Mouse (Mus musculus): ENCODE data around the gene Mnt.

Mnt gene

DNA sequence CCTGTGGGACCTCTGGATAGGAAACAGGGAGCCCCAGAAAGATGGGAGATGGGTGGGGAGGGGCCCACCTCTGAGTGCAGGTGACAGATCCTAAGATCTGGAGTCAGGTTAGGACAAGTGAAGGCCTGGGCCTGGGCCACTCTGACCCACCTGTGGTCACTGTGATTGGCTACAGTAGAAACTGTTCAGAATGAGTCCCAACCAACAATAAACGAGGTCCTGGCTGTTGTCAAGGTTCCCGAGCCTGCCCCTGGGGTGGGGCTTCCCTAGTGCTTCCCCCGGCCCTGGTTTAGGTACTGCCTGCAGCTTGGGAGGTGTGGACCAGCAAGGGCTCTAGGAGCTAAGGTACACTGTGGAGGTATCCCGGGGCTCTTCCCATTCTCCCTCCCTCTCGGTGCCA lies 13.0 kb downstream of the Mnt start:
- in situ Hi-C loops (cut with MboI; ENCODE audit: low sequenced_read_pairs): no loop called here

- in situ Hi-C loops (cut with MboI; ENCODE audit: low sequenced_read_pairs): no loop called here
These were observed 15.1 kb downstream of the Mnt start for GRCm38 (mm10) chr11:74845784-74846183.

DNA sequence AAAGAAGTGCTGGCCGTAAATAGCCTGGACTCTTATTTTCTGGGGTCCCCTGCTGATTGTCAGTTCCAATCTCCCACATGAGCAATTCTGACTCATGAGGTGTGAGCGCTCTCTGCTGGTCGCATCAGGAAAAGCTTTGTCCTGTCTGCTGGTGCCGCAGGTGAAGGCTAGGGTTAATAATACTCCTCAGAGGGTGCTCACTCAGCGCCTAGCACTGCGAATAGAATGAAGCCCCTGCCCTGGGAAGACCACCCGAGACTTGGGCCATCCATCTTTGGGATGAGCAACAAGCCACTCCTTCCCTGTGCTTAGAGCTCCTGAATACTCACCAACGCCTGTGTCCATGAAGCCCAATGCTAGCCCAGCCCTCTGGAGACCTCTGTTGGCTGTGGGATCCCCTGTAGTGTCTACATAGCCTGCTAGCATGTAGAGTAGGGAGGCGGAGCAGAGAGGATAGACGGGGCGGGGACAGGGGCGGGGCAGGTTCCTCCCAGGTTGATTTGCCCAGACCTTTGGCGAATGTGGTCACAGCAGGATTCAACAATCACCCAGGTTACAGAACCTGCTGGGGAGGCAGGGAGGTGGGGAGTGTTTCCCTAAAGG lies 17.3 kb downstream of the Mnt start:
- in situ Hi-C loops (cut with MboI; ENCODE audit: low sequenced_read_pairs): no loop called here

DNA sequence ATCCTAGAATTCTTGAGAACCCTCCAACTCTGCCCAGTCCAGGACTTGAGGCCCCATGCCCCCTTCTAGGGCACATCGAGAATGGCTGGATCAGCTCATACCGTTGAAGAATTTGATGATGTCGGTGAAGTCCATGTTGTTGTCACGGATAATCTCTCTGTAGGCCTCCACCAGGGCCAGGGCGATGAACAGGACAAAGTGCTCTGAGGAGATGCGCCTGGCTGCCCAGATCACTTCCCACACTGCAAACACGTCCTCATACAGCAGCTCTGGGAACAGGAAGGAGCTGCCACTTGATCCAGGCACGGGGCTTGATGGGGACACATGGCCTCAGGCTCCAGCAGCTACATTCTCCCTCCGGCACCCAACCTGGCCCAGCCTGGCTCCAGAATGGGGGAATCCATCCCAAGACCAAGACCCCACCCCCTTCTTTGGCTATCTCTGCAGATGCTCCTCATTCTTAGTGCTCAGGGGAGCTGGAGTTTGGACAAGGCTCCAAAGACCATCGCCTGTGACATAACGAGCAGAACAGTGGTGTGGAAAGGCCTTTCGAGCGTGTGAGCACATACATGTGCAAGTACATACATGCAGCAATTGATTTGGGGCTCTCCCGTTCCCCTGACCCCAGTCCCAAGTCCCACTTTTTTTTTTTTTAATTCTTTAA lies 20.4 kb downstream of the Mnt start:
- in situ Hi-C loops (cut with MboI; ENCODE audit: low sequenced_read_pairs): no loop called here

- in situ Hi-C loops (cut with MboI; ENCODE audit: low sequenced_read_pairs): no loop called here
These were observed 27.0 kb downstream of the Mnt start for GRCm38 (mm10) chr11:74857756-74858155.

- in situ Hi-C loops (cut with MboI; ENCODE audit: low sequenced_read_pairs): no loop called here
These were observed 31.4 kb downstream of the Mnt start for GRCm38 (mm10) chr11:74862129-74862528.

GRCm38 (mm10) chr11:74863471-74863870 lies 32.8 kb downstream of the Mnt start:
- in situ Hi-C loops (cut with MboI; ENCODE audit: low sequenced_read_pairs): no loop called here

GRCm38 (mm10) chr11:74864421-74864820 lies 33.7 kb downstream of the Mnt start:
- in situ Hi-C loops (cut with MboI; ENCODE audit: low sequenced_read_pairs): no loop called here

GRCm38 (mm10) chr11:74865252-74865651 lies 34.5 kb downstream of the Mnt start:
- in situ Hi-C loops (cut with MboI; ENCODE audit: low sequenced_read_pairs): no loop called here

GRCm38 (mm10) chr11:74866640-74867039 lies 35.9 kb downstream of the Mnt start:
- in situ Hi-C loops (cut with MboI; ENCODE audit: low sequenced_read_pairs): no loop called here

DNA sequence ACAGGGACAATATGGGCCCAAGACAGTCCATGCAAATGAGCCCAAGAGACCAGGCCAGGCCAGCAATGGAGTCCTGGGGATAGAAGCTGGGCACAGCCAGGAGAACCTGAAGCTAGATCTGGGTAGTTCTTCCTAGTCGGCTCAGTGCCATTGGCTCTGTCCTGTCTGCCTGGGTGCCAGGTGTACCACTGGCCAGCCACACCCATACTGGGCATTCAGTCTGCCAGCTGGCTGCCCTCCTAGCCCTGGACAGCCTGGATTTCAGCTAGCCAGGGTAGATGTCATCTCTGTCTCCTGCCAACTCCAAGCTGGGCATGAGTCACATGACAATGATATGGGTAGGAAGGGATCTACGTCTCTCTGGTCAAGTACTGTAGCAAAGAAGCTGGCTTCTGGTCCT lies 36.5 kb downstream of the Mnt start:
- in situ Hi-C loops (cut with MboI; ENCODE audit: low sequenced_read_pairs): no loop called here

GRCm38 (mm10) chr11:74868046-74868760 lies 37.5 kb downstream of the Mnt start:
- in situ Hi-C loops (cut with MboI; ENCODE audit: low sequenced_read_pairs): no loop called here

DNA sequence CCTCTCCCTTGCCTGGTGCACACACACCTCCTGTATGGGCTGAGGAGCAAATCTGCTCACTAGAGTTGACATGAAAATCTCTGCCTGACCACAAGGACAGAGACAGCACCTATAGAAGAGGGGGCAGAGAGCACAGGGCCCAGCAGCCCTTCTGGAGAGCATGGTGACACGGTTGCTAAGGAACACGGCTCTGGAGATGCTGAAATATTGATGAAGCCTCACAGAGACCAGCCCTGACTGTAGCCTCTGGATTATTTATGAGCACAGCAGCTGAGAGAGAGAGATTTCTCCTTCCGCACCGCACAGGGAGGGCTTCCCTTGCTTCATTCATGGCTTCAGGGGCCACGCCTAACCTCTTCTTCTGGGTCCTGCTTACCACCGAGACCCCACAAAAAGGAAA lies 38.9 kb downstream of the Mnt start:
- in situ Hi-C loops (cut with MboI; ENCODE audit: low sequenced_read_pairs): no loop called here

DNA sequence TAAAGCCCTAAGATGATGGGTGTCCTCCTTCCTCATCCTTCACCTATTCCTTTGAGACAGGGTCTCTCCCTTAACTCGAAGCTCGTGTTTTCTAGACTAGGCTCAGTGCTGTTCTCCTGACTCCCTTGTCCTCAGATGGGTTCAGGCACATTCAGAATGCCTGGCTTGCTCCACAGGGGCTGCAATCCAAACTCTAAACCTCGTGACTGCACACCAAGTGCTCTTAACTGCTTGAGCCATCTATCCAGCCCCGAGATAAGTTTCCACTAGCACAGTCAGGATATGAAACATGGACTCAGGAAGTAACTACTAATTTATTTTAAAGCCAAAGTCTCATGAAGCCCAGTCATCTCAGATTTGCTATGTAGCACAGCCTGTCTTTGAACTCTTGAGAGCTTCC lies 39.8 kb downstream of the Mnt start:
- in situ Hi-C loops (cut with MboI; ENCODE audit: low sequenced_read_pairs): no loop called here

GRCm38 (mm10) chr11:74870991-74871622 lies 40.4 kb downstream of the Mnt start:
- in situ Hi-C loops (cut with MboI; ENCODE audit: low sequenced_read_pairs): no loop called here

- in situ Hi-C loops (cut with MboI; ENCODE audit: low sequenced_read_pairs): no loop called here
These were observed 43.9 kb downstream of the Mnt start for GRCm38 (mm10) chr11:74874630-74875029.

DNA sequence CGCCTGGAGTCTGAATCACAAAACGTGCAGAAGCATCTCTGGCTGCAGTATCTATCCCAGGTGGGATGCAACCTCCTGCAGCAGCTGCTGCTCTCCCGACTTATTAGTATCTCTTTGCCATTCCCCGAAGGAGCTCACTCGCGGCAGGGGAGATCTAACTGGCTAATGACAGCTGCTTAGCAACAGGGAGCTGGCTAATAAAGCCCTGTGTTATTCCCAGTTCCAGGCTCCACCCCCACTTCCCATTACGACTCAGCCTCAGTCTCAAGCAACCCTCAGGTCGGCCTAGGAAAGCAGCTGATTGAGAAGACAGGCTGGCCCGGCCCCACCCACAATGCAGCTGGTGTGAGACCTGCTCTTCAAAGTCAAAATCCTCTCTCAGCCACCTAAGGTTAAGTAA lies 46.1 kb downstream of the Mnt start:
- in situ Hi-C loops (cut with MboI; ENCODE audit: low sequenced_read_pairs): no loop called here

DNA sequence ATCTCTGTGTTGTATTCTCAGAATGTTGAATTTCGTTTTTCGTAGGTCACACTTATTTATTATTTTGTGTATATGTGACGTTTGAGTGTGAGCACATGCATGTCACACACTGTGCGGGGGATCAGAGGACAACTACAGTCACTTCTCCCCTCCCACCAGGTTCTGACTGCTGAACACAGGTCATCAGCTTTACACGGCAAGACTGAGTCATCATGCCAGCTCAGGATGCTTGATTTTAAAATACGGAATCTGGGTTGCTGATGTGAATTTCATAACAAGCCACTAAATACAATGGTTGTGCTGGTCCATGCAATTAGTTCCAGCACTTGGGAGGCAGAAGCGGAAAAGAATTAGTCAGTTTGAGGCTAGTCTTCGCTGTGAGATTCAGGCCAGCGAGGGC lies 50.3 kb downstream of the Mnt start:
- in situ Hi-C loops (cut with MboI; ENCODE audit: low sequenced_read_pairs): no loop called here

DNA sequence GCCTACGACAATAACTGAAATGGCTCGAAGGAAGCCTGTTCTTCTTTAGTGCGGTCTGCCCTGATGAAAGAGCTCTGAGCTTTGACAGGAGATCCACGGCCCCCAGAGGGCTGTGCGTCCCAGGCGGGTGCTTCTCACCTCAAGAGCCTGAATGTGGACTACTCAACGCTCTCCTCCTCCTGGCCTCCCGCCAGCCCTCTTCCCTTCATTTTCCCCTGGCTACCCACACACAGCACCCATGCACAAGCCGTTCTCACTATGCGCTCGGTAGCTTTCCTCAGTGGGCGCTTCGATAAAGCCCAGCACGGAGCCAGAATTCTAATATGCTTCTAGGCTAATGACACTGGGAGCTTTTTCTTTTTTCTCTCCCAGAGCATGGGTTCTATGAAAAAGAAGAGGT lies 51.3 kb downstream of the Mnt start:
- in situ Hi-C loops (cut with MboI; ENCODE audit: low sequenced_read_pairs): no loop called here

DNA sequence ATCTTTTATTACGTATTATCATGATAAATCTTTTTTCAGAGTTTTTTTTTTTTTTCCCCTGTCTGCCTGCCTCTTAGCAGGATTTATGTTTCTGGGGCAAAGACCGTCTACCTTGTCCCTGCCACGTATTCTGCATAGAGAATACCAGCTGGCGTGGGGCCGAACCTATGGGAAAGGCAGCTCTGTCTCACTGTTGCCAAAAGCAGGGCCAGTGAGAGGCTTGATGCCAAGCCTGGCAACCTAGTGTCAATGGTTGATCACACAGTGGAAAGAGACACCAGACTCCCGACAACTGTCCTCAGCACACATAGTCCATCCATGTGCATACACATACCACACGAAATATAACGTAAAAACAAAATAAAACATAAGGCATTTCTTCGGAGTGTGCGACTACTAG lies 52.4 kb downstream of the Mnt start:
- in situ Hi-C loops (cut with MboI; ENCODE audit: low sequenced_read_pairs): no loop called here

- in situ Hi-C loops (cut with MboI; ENCODE audit: low sequenced_read_pairs): no loop called here
These were observed 63.9 kb downstream of the Mnt start for GRCm38 (mm10) chr11:74894619-74895018.

All from CH12F3 (cell line).